Mouse (Mus musculus): ENCODE measurements around the gene Acoxl.

The Acoxl gene

DNA sequence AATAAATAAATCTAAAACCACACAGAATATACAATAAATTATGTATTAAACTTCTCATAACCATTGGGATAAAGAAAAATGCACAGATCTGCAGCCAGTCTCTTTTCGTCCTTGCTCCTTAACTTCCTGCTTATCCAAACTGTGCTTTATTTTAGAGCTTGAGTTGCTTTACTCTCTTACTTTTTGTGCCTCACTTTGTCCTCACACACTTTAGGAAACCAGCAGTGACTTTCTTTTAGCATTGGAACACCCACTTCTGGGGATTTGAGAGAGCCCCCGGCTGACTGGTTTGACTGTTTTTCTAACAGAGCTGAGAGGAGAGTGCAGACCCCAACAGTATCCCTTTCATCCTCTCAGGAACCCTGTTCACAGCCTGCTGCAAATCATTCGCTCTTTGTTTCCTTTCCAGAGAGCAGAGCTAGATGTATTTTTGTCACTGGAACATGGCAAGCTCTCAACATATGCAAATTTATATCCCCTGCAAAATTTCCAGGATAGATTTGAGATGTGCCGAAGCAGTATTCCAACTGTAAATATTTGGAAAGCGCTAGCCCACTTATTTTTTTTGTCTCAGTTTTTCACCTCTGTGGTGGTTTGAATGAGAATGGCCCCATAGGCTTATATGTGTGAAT is 199.7 kb downstream of the Acoxl start:
- DNase-seq = no peak

DNA sequence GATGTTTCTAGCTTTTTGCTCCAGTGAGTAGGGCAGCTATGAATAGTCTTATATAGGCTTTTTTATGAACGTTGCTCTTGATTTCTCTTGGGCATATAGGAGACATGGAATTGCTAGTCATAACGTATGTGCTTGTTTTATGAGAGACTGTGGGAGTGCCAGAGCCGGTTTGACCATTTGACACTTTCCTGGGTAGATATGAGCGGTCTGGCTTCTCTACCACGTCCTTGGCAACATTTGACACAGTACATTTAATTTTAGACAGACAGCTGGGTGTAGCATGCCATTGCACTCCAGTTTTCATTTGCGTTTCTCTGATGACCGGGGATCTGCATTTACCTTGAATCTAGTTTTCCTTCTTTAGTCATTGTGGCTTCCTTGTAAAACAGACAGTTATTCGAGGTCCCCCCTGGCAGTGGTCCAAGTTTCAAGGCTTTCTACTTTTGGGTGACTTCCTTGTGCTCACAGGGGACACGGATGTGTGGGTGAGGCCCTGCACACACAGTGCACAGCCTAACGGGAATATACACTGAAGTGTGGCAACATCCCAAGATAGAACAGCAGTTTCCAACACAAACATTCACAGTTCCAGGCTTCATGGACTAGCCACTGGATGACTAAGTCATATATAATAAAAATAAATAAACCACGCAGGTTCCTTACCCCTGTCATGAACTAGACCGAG is 202.5 kb downstream of the Acoxl start:
- DNase-seq = peak; percentile 44

GRCm38 (mm10) chr2:128046454-128046853 is 207.8 kb downstream of the Acoxl start:
- DNase-seq = no peak

DNA sequence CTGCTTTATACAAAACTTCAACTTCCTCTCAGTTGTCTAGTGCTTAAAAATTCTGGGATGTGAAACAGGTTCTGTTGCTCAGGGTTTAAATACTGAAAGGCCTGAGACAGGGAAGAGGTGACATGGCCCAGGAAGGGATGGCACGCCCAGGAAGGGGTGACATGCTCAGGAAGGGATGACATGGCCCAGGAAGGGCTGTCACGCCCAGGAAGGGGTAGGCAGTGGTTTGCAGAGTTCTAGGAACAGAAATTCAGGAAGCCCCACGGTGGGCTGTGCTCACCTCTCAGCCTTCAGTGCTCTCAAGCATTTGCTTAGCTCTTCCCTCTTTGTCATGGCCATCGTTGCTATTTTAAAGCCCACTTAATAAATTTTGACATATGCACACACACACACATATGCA is 216.2 kb downstream of the Acoxl start:
- no peak for DNase-seq

DNA sequence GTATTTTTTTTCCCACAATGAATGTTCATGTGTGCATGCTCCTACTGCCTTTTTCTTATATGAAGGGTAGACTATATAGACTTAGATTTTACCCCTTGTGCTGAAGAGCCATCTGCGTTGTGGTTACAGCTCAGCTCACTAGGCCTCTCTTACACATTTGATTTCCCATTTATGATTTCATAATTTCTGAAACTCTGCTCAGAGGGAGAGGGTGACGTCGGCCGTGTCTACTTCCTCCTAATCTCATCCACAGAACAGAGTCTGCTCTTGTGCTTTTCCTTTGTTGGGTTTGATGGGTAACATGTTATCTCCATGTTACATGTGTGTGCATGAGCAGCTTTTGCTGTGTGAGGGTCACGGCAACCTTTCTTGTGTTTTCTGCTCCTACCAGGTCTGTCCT is 219.2 kb downstream of the Acoxl start:
- no peak for DNase-seq

- no peak for DNase-seq
Observed at GRCm38 (mm10) chr2:128058627-128059026, 220.0 kb downstream of the Acoxl start.

DNA sequence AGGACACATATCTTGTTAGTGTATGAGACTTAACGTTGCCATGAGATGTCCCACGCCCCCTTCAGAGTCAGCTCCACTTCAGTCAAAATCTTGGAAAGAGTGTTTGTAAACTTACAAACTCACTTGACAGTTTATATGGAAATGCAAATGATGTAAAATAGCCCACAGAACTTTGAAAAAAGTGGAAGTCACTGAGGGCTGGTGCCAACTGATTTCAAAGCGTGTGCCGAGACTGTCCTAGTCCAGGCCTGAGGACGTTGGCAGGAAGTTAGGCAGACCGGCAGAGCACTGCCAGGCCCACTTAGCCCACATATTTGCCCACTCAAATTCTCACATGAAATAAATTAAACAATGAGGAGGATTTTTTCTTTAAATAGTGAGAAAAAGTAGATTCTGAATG is 221.5 kb downstream of the Acoxl start:
- no peak for DNase-seq

- DNase-seq = no peak
Observed at GRCm38 (mm10) chr2:128060680-128061287, 222.1 kb downstream of the Acoxl start.

- no peak for DNase-seq
Observed at GRCm38 (mm10) chr2:128061491-128061890, 222.8 kb downstream of the Acoxl start.

DNA sequence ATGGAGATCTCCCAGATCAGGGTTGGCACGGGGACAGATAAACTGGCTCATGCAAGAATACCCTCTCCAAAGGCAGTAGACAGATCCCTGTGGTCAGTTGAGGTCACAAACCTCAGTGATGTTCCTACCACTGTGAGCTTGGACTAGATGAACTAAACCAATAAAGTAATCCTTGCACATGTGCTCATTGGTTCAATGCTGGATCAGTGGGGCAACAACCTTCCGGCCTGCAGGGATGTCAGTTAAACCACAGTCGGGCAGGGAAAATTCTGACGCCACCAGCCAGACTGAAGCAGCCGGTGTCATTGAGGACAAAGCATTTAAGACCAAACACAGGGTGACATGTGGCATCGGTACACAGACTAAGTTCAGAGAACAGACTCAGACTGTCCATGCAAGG is 224.1 kb downstream of the Acoxl start:
- no peak for DNase-seq

DNA sequence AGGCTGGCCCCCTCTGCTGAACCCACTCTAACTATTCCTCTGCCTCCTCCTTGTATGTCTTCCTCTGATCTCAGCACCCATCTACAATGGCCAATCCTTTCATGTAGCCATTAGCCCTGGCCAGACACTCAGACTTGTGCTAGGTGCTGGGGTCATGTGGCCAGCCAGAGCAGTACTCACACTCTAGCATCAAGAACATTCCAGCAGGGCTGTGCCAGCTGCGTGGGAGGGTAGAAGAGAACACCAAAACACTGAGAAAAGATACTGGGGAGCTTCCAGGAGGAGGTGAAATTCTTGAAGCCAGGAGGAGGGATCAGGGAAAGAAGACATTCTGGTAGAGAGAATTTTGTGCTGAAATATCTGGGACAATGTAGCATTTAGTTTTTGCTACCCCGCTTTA is 226.3 kb downstream of the Acoxl start:
- no peak for DNase-seq

DNA sequence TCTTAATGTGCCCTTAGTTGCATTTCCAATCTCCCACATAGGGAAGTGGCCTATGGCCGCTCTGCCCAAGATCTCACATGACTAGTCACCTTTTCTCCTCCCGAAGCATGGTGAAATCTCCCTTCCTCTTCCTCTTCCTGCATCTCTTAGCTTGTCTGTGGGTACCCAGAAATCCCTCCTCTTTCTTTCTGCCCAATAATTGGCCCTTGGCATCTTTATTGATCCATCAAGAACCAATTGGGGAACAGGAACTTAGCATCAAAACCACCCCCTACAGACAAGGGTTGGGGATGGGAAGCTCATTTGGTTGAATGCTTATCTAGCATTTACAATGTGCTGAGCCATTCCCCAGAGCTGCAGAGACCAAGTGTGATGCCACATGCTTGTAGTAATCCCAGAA is 226.9 kb downstream of the Acoxl start:
- DNase-seq = no peak

- DNase-seq = no peak
Observed at GRCm38 (mm10) chr2:128067162-128067561, 228.5 kb downstream of the Acoxl start.

- DNase-seq = no peak
Observed at GRCm38 (mm10) chr2:128067596-128067995, 228.9 kb downstream of the Acoxl start.

DNA sequence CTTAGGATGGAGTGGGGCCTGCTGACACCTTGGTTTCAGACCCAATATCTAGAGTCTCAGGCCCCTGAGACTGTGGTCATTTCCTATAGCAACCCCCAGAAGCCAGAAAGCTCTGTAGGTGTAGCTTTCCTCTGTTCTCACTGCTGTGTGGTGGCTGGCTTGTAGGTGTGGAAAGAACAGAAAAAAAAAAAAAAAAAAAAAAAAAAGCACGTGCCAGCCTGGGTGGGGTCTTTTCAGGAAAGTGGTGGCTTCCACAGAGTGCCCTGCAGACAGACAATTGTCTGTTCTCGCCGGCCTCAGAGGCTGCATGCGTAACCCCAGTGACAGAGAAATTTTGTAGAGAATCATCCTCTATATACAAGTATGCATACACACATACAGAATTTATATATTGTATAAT is 229.5 kb downstream of the Acoxl start:
- no peak for DNase-seq

GRCm38 (mm10) chr2:128069025-128069424 is 230.3 kb downstream of the Acoxl start:
- DNase-seq = no peak

GRCm38 (mm10) chr2:128071791-128072190 is 233.1 kb downstream of the Acoxl start:
- DNase-seq = no peak

DNA sequence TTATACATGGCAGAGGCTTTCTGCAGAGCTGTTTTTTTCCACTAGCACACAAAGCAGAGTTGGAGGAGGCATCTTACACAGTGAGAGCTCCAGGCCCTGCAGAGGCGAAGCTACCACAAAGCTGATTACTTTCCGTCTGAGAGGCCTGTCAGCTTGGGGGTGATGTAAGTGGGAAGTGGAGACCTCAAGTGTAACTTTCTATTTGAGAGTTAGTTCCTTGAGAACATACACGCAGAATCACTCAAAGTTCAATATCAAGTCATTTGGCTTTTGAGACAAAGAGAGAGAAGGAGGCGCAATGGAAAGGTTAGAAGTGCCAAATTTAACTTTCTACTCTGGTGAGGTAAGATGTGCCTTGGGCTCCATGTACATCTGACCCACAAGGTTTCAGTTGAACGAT is 234.3 kb downstream of the Acoxl start:
- no peak for DNase-seq

- DNase-seq = no peak
Observed at GRCm38 (mm10) chr2:128073603-128074002, 234.9 kb downstream of the Acoxl start.

GRCm38 (mm10) chr2:128076936-128077335 is 238.3 kb downstream of the Acoxl start:
- no peak for DNase-seq

- DNase-seq = peak; percentile 68
Observed at GRCm38 (mm10) chr2:128078859-128079258, 240.2 kb downstream of the Acoxl start.

DNA sequence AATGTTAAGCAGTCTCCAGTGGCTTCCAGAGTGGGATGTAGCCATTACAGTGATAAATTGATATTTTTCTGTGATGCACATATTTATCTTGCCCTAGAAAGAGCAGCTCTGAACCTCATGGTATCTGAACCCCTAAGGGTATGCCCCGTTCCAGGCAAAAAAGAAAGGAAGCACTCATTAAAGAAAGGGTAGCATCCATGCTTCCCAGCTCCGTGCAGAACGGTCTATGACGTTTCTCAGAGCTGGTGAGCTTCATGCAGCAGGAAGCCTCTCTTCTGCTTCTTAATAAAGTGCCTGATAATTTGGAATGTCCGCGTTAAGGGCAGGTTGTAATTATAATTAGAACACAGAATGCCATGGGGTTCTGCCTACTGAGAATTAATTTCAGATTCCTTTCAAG is 240.6 kb downstream of the Acoxl start:
- no peak for DNase-seq

GRCm38 (mm10) chr2:128083844-128084243 is 245.2 kb downstream of the Acoxl start:
- DNase-seq = no peak

DNA sequence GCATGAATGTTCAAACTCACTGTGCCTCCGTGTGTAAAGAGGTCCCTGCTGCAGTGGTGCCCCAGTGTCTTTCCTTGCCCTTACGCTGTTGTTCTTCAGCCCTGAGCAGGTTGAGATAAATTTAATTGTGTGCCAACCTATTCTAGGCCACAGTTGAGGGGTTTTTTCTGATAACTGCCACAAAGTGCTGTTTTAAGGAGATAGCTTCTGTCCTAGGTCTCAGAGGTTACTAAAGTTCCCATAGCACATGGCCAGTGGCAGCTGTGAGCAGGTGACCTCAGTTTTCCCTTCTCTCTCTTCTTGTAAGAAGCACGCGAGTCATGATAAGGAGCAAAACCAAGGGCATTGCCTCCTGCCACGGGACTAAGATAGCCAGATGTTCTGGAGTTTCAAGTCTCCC is 245.9 kb downstream of the Acoxl start:
- DNase-seq = no peak

DNA sequence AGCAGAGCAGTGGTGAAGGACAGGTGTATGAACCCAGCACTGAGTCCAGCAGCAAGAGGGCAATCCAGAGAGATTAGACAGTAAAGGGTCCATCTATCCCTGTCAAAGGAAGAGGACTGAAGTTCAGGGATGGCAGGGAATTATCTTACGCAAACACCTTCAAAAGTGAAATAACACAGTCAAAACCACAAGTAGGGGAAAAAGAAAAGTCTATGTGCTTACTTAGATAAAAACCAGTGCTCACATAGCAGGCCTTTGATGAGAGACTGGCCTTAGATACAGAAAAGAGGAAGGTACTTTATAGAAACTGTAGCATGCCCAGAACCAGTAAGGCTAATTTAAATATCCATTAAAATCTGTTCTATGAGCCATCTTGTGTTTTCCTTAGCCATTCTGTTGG is 246.8 kb downstream of the Acoxl start:
- no peak for DNase-seq
